Mouse (Mus musculus) neural tube, embryonic 10.5 days (tissue): ENCODE results near the gene Sept9.

Experiments
- DNase-seq: peaks from one replicate; pipeline ENCODE4 v3.0.0-alpha.2; 2017; ENCODE audit warnings: low spot score; ENCODE audit errors: extremely low spot score

The Sept9 gene

DNA sequence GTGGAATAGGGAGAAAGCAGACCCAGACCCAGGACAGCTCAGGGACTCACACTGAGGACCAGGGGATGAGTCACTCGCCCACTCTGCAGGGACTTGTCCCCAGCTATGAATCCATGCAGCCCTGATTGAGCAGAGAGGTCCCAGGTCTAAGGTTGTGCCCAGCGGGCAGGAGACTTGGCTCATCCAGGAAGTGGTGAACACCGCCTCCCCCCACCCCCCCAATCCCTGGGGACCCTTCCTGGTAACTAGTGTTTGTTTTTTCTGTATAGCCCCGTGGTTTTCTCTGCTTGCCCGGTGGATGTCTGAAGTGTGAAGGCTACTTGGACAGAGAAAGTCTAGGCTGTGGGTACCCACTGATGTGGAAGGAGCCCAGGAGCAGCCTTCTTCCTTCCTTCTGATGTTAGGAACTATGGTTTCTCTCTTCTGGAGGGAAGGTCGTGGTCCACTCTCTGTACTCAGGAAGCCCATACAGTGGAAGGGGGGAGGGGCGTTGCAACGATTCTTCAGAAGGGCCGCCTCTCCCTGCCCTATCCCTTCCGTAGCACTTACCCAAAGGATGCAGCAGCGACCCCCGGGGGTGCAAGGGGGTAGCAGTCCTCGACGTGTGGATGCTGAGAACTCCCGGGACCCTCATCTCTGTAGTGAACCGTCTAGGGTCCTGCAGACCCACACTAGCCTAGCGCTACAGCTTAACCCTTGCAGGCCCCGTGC is 66.0 kb downstream of the Sept9 start:
- DNase-seq: peak; percentile 74

DNA sequence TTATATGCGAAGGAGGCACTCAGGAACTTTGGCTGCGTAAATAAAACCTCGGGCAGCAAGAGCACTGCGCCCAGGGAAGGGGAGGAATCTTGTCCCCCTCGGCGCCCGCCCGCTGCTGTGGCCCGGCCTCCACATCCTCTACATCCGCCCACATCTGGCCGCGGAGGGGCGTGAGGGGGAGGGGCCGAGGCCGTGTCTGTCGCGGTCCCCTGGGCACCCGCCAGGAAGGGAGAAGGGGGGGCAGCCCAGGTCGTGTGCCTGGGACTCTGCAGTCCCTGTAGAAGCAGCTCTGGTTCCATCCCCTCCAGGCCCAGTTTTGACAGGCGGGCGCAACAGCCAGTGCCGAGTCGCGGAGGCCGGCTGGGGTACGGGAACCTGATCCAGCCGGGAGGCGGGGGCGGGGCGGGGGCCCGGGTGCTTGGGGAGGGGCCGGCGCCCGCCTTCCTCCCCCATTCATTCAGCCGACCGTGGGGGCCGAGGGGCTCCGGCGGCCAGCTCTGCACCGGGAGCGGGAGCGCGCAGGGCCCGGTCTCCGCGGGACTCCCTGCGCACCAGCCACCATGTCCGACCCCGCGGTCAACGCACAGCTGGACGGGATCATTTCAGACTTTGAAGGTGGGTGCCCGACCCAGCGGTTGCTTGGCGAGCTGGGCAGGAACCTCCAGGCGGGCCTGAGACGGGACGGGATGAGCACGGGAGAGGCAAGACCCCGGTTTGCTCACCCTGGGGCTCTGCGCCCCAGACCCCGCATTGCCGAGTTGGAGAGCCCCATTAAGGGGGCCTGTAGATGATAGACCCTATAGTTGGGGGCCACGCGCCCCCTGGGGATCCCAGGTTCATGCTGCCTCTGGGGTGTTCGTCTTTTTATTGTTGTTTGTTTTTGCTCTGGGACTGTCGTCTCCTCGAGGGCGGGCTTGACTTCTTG is 66.8 kb downstream of the Sept9 start:
- DNase-seq: peak; percentile 90

DNA sequence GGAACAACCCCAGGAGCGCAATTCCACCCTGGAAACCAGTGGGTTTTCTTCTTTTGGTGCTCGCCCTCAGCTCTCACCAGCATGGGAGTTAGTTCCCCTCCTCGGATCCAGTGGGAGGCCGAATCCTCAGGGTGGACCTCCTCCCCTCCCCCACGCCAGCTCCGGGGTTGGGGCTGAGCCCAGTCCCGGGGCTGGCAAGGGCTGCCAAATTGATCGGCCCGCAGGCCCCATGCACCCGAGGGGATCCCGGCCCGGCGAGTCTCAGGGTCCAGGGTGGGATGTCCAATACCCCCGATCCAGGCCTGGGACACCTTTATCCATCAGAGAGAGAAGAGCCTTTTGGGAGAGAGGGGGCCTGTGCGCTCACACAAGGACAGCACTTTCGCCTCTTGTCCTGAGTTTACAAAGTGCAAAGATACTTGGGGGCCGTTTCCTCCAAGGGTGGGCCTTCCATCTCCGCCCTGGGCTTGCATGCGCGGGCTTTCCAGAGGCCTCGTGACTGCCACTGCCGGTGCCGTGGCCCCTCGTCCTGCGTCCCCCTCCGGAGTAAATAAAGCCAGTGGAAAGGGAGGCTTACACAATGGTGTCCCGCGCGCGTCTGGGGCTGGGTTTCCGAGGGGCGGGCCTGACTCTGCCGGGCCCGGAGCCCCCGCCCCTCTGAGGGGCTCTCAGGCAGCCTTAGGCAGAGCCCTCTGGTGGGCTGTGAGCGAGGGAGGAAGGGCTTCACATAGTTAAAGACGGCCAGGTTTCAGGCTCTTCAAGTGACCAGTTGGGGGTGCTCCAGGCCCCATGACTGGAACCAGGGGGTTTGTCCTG is 67.7 kb downstream of the Sept9 start:
- DNase-seq: peak; percentile 86

- no peak for DNase-seq
These were observed 68.4 kb downstream of the Sept9 start for GRCm38 (mm10) chr11:117267828-117268227.

DNA sequence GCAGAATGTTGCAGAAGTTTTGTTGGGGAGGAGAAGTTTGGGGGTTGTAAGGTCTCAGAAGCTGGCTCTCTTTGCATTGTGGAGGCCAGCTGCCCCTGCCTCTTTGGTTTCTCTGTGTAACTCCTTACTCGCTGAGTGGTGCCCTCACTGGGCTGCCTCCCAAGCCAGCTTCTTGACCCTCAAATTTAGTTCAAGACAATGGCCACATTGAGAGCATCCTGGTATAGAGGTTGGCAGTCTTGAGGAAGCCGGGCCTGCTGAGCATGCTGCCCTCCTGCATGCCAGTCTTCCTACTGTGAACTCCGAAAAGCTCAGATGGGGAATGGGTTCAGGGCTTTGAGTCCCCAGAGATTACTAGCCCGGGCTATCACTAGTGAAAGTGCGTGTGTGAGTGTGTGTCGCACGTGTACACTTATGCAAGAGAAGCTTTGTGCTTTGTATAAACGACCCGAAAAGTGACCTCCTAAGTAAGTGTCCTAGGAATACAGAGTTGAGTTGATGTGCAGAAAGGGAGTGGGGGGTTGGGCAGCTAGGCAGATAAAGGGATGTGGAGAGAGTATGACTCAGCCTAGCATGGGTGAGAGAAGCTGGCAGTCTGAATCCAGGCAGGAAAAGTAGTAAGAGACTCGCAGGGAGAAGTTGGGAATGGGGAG is 69.0 kb downstream of the Sept9 start:
- no peak for DNase-seq

GRCm38 (mm10) chr11:117269053-117269702 is 69.7 kb downstream of the Sept9 start:
- DNase-seq: no peak

- no peak for DNase-seq
These were observed 70.5 kb downstream of the Sept9 start for GRCm38 (mm10) chr11:117269946-117270345.

DNA sequence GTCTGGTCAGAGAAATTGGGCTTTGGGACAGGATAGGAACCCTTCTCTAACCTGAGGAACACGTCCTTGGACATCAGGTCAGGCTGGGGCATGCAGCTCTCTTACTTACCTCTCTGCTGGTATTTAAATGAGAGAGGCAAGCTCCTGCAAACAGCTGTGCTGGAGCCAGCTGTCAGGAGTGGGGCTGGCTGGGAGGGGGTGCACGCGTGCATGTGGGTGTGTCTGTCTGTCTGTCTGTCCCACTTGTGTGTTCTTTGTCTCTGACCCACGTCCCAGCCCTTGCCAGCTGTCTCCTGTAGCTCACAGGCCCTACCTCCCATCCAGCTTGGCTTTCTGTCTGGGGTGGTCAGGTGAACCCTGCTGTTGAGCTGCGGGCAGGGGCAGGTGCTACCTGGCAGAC is 75.5 kb downstream of the Sept9 start:
- no peak for DNase-seq

GRCm38 (mm10) chr11:117275999-117276398 is 76.5 kb downstream of the Sept9 start:
- no peak for DNase-seq

DNA sequence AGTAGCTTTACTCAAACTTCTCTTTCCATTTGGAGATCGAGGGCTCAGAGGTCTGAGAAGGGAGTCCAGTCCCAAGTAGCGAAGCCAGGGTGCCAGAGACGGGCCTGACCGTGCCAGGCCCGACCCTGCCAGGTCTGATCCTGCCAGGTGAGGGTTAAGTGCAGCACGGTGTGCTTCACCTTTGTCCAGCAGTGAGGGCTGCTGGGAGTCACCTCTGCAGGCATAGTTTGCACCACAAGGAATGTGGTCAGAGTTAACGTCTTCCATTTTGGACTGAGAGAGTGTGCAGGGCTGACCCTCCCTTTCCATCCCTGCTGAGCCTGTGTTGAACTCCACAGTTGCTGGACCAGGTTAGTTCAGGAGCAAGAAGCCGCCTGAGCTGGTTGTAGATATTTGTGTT is 77.5 kb downstream of the Sept9 start:
- no peak for DNase-seq

DNA sequence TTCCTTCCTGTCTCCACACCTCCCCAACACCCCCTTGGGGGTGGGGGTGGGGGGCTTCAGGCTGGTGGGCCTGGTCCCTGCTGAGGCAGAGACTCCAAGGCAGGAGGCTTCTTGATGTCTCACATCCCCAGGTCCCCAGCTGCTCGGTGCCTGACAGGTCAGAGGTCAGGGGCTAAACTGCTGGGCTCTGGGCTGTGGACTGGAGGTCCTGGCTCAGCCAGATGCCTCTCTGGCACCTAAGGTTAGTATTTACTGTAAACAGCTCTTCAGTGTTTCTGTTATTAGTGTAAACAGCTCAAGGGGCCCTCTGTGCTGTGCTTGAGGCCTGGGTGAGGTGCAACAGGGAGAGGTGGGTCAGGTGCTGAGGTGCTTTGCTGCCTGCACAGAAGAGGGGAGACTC is 78.7 kb downstream of the Sept9 start:
- peak; percentile 54 for DNase-seq

DNA sequence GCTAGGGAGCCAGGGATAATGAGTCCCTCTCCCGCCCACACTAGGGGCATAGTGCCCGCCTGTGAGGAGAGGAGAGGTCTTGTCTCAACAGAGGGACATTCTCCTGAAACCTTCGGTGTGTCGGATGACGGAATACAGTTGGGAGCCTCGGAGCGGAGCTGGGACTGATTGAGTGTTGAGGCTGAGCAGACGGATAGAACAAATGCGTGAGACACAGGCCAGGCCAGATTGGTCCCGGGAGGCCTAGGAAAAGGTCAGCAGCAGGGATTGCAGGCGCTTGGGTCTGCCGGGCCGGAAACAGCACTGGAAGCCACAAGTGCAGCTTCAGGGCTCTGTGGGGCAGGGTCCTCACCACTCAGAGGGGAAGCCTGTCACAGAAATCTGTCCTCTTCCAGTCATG is 79.1 kb downstream of the Sept9 start:
- DNase-seq: no peak

- DNase-seq: peak; percentile 75
These were observed 80.5 kb downstream of the Sept9 start for GRCm38 (mm10) chr11:117279993-117280392.

- peak; percentile 48 for DNase-seq
These were observed 83.8 kb downstream of the Sept9 start for GRCm38 (mm10) chr11:117283048-117283888.

DNA sequence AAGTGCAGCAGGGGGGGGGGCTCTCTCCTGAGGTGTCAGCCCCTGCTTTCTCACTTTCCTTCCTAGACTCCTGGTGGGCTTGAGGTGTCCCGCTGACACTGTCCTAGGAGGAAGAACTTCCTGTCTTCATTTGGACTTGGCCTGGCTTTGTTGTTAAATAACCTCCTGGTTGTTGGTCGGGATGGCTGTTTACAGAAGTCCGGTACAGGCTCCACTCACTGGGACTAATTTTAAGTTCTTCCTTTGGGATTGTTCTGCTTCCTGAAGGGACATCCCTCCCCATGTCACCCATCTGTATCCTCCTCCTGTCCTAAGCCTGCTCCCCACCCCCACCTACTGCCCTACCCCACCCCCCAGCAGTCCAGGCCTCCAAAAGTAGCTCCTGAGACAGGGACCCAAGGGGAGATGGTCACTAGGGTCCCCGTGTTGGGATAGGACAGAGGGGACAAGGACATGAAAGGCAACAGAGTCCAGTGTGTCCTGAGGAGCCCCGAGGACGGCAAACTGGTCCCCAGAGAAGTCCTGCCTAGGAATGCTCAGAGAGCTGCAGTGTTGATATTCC is 84.5 kb downstream of the Sept9 start:
- DNase-seq: no peak

GRCm38 (mm10) chr11:117284721-117285605 is 85.5 kb downstream of the Sept9 start:
- peak; percentile 49 for DNase-seq

DNA sequence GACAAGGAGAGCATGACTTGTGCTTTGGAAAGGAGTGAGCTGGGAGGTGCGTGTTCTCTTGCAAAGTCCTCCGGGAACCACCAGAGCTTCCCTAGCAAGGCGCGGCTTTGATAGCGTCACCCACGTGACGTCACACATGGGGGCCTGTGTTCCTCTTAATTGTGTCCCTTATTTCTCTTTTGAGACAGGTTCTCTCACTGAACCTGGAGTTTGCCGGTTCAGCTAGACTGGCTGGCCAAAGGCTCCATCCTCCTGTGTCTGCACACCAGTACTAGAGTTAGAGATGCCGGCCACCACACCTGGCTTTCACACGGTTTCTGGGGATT is 86.1 kb downstream of the Sept9 start:
- DNase-seq: no peak

DNA sequence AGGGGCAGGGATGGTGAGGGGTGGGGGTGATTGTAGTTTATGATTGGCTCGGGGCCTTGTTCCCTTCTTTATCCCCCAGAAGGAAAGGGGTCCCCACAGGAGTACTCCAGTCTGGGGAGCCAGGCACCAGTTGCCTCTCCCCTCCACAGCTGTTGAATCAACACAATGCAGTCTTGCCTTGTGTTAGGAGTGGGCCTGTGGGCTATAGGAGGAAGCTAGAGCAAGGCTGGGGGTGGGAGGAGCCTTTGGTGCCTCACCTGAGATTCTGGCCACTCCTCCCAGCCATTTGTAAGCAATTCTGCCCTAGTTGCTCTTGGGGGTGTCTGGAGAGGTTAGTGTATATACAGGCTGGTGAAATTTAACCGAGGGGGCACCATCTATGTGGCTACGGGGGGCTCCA is 88.3 kb downstream of the Sept9 start:
- no peak for DNase-seq

DNA sequence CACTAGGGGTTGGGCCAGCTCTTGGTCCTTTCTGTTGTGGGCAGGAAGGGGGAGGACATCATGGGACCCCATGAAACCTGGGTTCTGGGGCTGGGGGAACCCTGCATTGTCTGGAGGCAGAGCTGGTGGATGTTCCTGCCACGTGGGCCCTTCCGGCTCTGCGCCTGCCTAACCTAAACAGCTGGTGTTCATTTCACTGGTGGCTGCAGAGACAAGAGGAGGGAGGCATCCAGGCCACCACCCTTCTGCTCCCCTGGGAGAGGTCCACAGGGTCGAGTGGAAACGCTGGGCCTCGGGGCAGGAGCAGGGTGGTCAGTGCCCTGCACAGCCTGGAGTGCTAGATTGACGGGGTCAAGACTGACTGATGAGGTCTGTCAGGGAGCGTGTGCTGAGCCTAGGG is 89.3 kb downstream of the Sept9 start:
- no peak for DNase-seq
